Mouse (Mus musculus): ENCODE results near the gene Prkch.

DNA sequence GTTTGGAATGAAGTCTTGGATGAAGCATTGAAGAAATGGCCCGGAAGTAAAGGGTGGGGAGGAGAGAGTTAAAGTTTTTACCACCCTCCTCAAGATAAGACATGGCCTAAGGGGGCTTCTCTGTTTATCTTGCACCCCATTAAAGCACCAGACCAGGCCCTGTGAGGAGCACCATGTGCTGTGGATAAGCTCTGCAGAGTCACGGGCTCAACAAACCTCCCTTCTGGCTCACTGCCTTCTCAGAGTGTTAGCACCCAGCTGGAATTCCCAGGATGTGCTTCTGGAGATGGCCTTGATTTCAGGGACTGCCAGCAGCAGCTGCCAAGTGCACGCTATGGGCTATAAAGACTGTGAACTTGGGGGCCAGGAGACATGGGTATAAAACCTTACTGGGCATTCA lies 204.3 kb downstream of the Prkch start:
- TF ChIP-seq CTCF (IDR thresholded peaks at IDR 0.05; ENCODE audit: low read depth, low read length) (no peak), TAL1 (conservative IDR thresholded peaks at IDR 0.05; ENCODE audit: low read depth, low read length) (no peak), GATA1 (IDR thresholded peaks at IDR 0.05; ENCODE audit: borderline replicate concordance, low read length) (no peak), POLR2AphosphoS5 (IDR thresholded peaks at IDR 0.05; ENCODE audit: insufficient replicate concordance, low read depth, low read length) (no peak)
